Mouse (Mus musculus) E14TG2a.4 (cell line): ENCODE measurements around the gene Cuta.

Experiments
- H3K27me3 ChIP-seq: 2 replicates; pipeline ENCODE4 v1.6.1; 2014; ENCODE audit warnings: low read length, control low read depth; ENCODE audit not compliant: insufficient read depth
- H3K36me3 ChIP-seq: 2 replicates; pipeline ENCODE4 v1.6.1; 2014; ENCODE audit warnings: low read length, control low read depth; ENCODE audit not compliant: insufficient read depth
- H3K4me1 ChIP-seq: replicated peaks from 2 replicates; pipeline ENCODE4 v1.6.1; 2014; ENCODE audit warnings: low read depth, low read length, control low read depth
- H3K4me3 ChIP-seq: replicated peaks from 2 replicates; pipeline ENCODE4 v1.5.1; 2014; ENCODE audit warnings: mild to moderate bottlenecking, low read length
- H3K9me3 ChIP-seq: 2 replicates; pipeline ENCODE4 v1.6.1; 2014; ENCODE audit warnings: low read length, control low read depth
- CTCF ChIP-seq: conservative IDR thresholded peaks from 2 replicates; pipeline ENCODE4 v1.5.1; 2014; ENCODE audit warnings: low read length
- NANOG ChIP-seq: IDR thresholded peaks from 2 replicates; pipeline ENCODE4 v1.6.1; 2014; ENCODE audit warnings: borderline replicate concordance, low read length, mixed read lengths
- POU5F1 ChIP-seq: IDR thresholded peaks from 2 replicates; pipeline ENCODE4 v1.6.1; 2014; ENCODE audit warnings: low read length, borderline replicate concordance

Gene Cuta

DNA sequence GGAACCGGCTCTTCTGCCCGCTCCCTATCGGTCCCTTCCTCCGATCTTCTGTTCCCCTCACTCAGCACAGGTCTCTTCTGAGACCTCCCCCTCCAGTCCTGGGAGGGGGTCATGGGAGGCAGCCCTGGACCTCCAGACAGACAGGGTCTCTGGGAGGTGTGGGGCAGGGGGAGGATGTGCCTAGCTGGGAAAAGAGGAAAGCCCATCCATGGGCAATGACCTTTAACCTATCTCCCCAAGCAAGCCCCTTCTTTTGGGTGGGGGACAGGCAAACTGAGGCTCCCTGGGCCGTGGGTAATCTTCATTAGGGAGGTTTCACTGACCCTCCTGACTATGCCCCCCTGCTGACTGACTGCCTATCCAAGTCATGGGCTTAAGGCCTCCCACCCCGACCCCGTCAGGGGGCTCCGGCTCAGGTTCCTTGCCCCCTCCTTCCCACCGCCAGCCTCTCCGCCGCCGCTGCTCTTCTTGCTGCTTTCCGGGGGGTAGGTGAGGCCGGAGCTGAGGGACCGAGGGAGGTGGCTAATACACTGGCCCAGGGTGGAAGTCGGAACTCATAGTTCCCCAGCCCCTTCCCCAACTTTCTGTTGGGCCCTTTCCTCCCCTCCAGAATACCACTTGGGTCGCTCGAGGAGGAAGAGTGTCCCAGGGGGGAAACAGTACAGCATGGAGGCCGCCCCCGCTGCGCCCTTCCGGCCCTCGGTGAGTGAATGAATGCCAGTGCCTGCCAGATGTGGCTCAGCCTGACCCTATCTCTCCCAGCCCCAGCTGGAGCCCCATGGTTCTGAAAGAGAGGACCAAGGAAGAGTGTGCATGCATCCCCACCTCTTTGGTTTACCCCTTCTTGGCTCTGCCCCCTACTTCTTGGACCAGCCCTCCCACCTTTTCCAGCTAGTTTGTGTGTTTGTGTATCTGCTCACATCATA lies 12.8 kb upstream of the Cuta start:
- H3K4me1 ChIP-seq, result peaks cover 65% of the 10 kb centered on the region
- TF ChIP-seq NANOG, result no peak
- no peak for TF ChIP-seq CTCF
- no peak for TF ChIP-seq POU5F1
- peaks cover 54% of the 10 kb centered on the region for H3K27me3 ChIP-seq
- H3K9me3 ChIP-seq, result no peaks in the 10 kb centered on the region
- H3K4me3 ChIP-seq, result peak overlapping the region; percentile 66
- peaks cover 14% of the 10 kb centered on the region for H3K36me3 ChIP-seq

DNA sequence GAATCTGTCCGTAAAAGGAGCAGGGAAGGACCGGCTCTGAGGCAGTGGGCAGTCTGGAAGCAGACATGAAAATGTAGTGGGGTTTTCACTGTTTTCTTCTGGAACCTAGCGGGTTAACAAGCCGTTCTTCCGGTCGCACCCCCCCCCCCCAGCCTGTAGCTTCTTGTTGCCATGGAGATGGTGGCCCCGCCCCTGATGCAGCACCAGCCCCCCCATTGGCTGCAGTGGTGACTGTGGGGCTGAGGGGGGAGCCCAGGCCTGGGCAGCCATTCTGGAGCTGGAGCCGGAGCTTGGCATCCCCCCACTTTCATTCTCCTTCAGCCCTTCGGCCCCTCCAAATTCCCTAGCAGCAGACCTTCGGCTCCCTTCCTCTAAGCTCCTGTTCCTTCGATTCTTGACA lies 12.0 kb upstream of the Cuta start:
- H3K4me3 ChIP-seq, result peak overlapping the region; percentile 66; the same call in 1 of the 2 replicates
- TF ChIP-seq CTCF (no peak), NANOG (no peak), POU5F1 (no peak)
- no peaks in the 10 kb centered on the region for H3K9me3 ChIP-seq
- peaks cover 12% of the 10 kb centered on the region for H3K36me3 ChIP-seq
- H3K27me3 ChIP-seq, result peaks cover 55% of the 10 kb centered on the region
- peaks cover 62% of the 10 kb centered on the region for H3K4me1 ChIP-seq

DNA sequence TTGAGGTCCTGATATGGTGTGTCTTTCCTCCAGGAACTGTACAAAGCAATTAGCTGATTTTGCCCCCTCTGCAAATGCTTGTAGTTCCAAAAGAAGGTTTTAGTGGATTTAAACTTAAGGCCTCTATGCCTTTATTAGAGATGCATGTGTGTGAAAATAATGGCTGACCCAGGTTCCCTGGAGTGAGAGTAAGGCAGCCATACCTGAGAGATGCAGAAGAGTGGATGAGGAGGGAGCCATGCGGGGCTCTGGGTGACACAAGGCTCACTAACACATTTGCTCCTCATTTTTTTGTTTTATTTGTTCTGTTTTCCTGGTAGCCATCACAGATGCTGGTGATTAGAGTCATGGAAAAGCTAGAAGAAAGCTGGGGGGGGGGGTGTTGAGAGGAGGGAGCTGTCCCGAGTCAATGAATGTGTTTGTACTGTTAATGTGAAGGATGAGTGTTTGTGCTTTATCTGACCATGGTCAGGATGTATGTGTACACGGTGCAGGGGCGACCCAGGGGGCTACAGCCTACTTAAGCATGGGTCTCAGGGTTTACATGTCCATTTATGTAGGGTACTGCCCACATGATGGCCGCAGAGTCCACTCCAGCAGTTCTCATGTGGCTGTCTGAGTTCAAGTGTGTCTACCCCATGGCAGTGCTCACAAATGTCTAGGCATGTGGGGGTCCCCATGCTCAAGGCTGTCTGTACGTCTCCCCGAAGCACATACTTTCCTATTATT lies 11.4 kb upstream of the Cuta start:
- Histone ChIP-seq H3K27me3 (peaks cover 61% of the 10 kb centered on the region), H3K4me1 (peaks cover 67% of the 10 kb centered on the region), H3K9me3 (no peaks in the 10 kb centered on the region), H3K4me3 (peak overlapping the region; percentile 66; the same call in 1 of the 2 replicates), H3K36me3 (peaks cover 10% of the 10 kb centered on the region)
- TF ChIP-seq NANOG (no peak), CTCF (no peak)

GRCm38 (mm10) chr17:26949866-26950265 lies 10.5 kb upstream of the Cuta start:
- Histone ChIP-seq H3K36me3 (peaks cover 2% of the 10 kb centered on the region; the same call in 1 of the 2 replicates), H3K9me3 (no peaks in the 10 kb centered on the region), H3K27me3 (peaks cover 66% of the 10 kb centered on the region), H3K4me3 (0 out of 2 replicates have a peak overlapping the region, but pooled peaks have one; percentile 74), H3K4me1 (peaks cover 75% of the 10 kb centered on the region)
- TF ChIP-seq POU5F1 (no peak), NANOG (no peak), CTCF (no peak)

GRCm38 (mm10) chr17:26949051-26949577 lies 9.7 kb upstream of the Cuta start:
- Histone ChIP-seq H3K27me3 (peaks cover 71% of the 10 kb centered on the region), H3K36me3 (no peaks in the 10 kb centered on the region), H3K9me3 (no peaks in the 10 kb centered on the region), H3K4me1 (peaks cover 81% of the 10 kb centered on the region), H3K4me3 (peak overlapping the region; percentile 74)
- TF ChIP-seq NANOG (no peak), CTCF (peak; percentile 27)

DNA sequence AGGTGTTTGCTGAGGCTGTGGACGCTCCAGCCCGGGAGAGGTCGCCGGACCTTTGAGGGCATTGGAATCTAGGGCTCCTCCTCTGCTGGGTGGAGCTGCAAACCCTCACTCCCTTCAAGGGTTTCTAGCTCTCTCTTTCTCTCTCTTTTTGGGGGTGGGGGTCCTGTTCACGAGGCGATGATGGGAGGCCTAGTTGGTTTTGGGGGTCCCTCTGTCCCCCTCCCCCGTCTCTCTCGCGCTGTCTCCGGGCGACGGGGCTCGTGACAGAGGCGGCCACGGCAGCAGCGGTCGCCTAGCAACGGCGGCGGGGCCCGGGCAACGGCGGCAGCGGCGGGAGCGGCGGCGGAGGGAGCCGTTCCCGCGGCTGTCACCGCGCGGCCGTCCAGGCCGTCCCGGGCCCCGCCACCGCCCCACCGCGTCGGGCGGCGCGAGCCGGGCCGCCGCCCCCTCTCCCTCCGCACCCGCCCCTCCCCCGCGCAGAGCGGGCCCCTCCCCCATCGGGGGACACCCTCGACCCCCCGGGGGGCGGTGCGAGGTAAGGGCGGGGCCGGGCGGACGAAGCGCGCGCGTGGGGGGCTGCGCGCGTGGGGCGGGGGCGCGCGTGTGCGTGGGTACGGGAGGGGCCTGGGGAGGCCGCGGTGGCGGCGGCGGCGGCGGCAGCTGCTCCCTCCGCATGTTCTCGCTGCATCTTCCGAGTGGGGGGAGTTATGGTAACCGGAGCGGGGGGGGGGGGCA lies 9.1 kb upstream of the Cuta start:
- H3K36me3 ChIP-seq, result no peaks in the 10 kb centered on the region
- TF ChIP-seq NANOG (no peak), POU5F1 (no peak), CTCF (no peak)

GRCm38 (mm10) chr17:26947231-26948100 lies 8.1 kb upstream of the Cuta start:
- peaks cover 67% of the 10 kb centered on the region for H3K27me3 ChIP-seq
- H3K9me3 ChIP-seq, result no peaks in the 10 kb centered on the region
- peak overlapping the region; percentile 76 for H3K4me3 ChIP-seq
- no peaks in the 10 kb centered on the region for H3K36me3 ChIP-seq
- peaks cover 71% of the 10 kb centered on the region for H3K4me1 ChIP-seq
- no peak for TF ChIP-seq CTCF
- no peak for TF ChIP-seq NANOG
- TF ChIP-seq POU5F1, result no peak

More for the DNA sequence above, 9.1 kb upstream of the Cuta start:
- H3K27me3 ChIP-seq, result peaks cover 73% of the 10 kb centered on the region
- H3K4me3 ChIP-seq, result peak overlapping the region; percentile 74
- peaks cover 81% of the 10 kb centered on the region for H3K4me1 ChIP-seq
- no peaks in the 10 kb centered on the region for H3K9me3 ChIP-seq
